Mouse (Mus musculus) intestine, embryonic 14.5 days (tissue): ENCODE measurements around the gene Slc25a51. TPM values are rescaled to one million over a fixed set of nuclear protein-coding genes. Genes with fewer than 3 reads are reported as not detected.

Source experiments
- ATAC-seq: fragments of 200-750 bp; cut with Nextera tagmentation; replicated peaks from 2 replicates; pipeline ENCODE4 v1.8.0; 2017; ENCODE audit warnings: low read depth, moderate number of reproducible peaks, moderate TSS enrichment, moderate library complexity; ENCODE audit not compliant: low FRiP score, low TSS enrichment
- DNase-seq: peaks from one replicate; pipeline ENCODE4 v3.0.0-alpha.2; 2018; ENCODE audit warnings: low spot score
- H3K27ac ChIP-seq: fragments of 300-500 bp; sonication (generic); 2 replicates; pipeline ENCODE4 v1.5.1; 2014; ENCODE audit warnings: low read depth, mild to moderate bottlenecking, control low read depth
- H3K27me3 ChIP-seq: fragments of 300-500 bp; sonication (generic); replicated peaks from 2 replicates; pipeline ENCODE4 v1.6.1; 2014; ENCODE audit warnings: low read length, control low read depth; ENCODE audit not compliant: control insufficient read depth, insufficient read depth
- H3K36me3 ChIP-seq: fragments of 300-500 bp; sonication (generic); 2 replicates; pipeline ENCODE4 v1.6.1; 2014; ENCODE audit warnings: low read length, control low read depth; ENCODE audit not compliant: control insufficient read depth, insufficient read depth
- H3K4me1 ChIP-seq: fragments of 300-500 bp; sonication (generic); replicated peaks from 2 replicates; pipeline ENCODE4 v1.6.1; 2014; ENCODE audit warnings: low read length, control low read depth, mixed read lengths; ENCODE audit not compliant: control insufficient read depth, insufficient read depth
- H3K4me2 ChIP-seq: fragments of 300-500 bp; sonication (generic); 2 replicates; pipeline ENCODE4 v1.6.1; 2014; ENCODE audit warnings: low read length
- H3K4me3 ChIP-seq: fragments of 300-500 bp; sonication (generic); 2 replicates; pipeline ENCODE4 v1.5.1; 2014; ENCODE audit warnings: low read depth, low read length, control low read depth, mixed read lengths
- H3K9ac ChIP-seq: fragments of 300-500 bp; sonication (generic); 2 replicates; pipeline ENCODE4 v1.6.1; 2014; ENCODE audit warnings: mild to moderate bottlenecking, low read length
- H3K9me3 ChIP-seq: fragments of 300-500 bp; sonication (generic); 2 replicates; pipeline ENCODE4 v1.6.1; 2016; ENCODE audit warnings: low read length, control low read depth; ENCODE audit not compliant: control insufficient read depth
- WGBS: fragments of 180-500 bp; shearing (Covaris S2); extraction: QIAGEN DNeasy Blood & Tissue Kit; methylation state at CpG from one replicate; pipeline ENCODE4 v1.1.7; 2014; 5-methylcytosine and 5-hydroxymethylcytosine counted together
- polyA plus RNA-seq: library from polyadenylated mRNA; unstranded; fragments of >200 nt; fragmentation: Nextera tagmentation; extraction: Ambion mirVana; gene quantifications from 2 replicates; pipeline ENCODE4 v1.2.1, GENCODE M21; 2014

Gene Slc25a51
- polyA plus RNA-seq, 1 experiment from 2014 or later, result 46.7 TPM

DNA sequence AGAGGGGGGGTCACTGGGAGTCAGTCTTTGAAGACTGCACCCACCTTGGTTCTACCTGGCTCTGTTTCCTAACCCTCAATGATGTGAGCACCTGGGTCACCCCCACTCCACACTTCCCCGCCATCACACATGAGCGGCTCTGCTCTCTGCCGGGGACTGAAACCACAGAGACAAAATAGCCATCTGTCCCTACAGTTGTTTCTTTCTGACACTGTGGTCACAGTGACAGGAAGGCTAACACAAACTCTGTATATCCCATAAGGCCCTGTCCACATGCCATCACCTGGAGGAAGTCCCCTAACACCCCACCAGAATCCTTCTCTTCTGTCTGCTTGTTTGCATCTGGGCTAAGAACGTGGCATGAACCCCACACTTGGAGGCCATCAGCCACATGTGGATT lies 26.1 kb upstream of the Slc25a51 start:
- ATAC-seq (no peak), DNase-seq (no peak)
- H3K9ac ChIP-seq, result no peak overlapping the region
- no peak overlapping the region for H3K4me3 ChIP-seq
- no peak overlapping the region for H3K4me2 ChIP-seq
- no peak overlapping the region for H3K27ac ChIP-seq
- 80% methylated on average over 4 of the region's 4 CpGs for WGBS
- peaks cover 36% of the 10 kb centered on the region for H3K4me1 ChIP-seq
- no peaks in the 10 kb centered on the region for H3K27me3 ChIP-seq
- no peaks in the 10 kb centered on the region for H3K36me3 ChIP-seq
- H3K9me3 ChIP-seq, result no peaks in the 10 kb centered on the region

DNA sequence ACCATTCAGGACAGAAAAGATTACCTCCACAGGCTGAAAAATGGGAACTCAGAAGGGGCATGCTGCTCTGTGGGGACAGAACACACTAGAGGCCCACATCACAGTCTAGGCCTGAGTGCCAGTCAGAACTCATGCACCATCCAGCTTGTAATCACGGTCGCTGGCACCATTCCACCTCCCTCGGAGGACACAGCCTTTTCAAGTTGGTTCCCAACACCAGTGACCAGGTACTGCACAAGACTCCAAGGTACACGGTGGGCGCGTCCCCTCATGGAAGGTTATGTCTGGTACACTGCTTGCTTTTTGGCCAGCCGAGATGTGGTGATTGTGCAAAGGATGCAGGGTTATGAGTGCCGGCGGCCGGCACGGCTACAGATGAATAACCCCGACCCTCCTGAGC lies 25.5 kb upstream of the Slc25a51 start:
- Histone ChIP-seq H3K27me3 (no peaks in the 10 kb centered on the region), H3K4me3 (no peak overlapping the region), H3K4me2 (no peak overlapping the region), H3K9me3 (no peaks in the 10 kb centered on the region), H3K4me1 (peaks cover 30% of the 10 kb centered on the region), H3K36me3 (no peaks in the 10 kb centered on the region), H3K27ac (no peak overlapping the region), H3K9ac (no peak overlapping the region)
- 95% methylated on average over 12 of the region's 12 CpGs for WGBS
- DNase-seq (no peak), ATAC-seq (no peak)

DNA sequence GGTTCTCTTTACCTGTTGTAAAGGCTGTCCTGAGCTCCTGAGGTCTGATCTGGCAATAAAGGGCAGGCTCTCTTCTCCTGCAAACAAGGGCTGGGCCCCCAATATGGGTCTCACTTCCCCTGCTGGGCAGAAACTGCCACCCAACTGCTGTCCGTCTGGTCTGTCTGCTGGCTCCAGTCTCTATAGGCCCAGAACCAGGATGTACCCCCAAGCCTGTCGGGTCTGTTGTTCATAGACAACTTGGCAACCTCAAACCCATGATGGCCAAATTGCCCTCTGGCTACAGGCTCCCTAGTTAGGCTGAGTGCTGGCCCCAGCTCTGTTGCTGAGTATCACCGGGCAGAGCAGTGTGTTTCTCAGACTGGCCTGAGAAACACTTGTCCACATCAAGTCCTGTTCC lies 23.2 kb upstream of the Slc25a51 start:
- no peak overlapping the region for H3K4me3 ChIP-seq
- H3K9ac ChIP-seq, result no peak overlapping the region
- WGBS, result 87% methylated on average over 3 of the region's 3 CpGs
- H3K27ac ChIP-seq, result no peak overlapping the region
- no peaks in the 10 kb centered on the region for H3K27me3 ChIP-seq
- no peak for ATAC-seq
- H3K4me2 ChIP-seq, result no peak overlapping the region
- H3K4me1 ChIP-seq, result peaks cover 19% of the 10 kb centered on the region
- no peaks in the 10 kb centered on the region for H3K36me3 ChIP-seq
- DNase-seq, result no peak
- no peaks in the 10 kb centered on the region for H3K9me3 ChIP-seq

DNA sequence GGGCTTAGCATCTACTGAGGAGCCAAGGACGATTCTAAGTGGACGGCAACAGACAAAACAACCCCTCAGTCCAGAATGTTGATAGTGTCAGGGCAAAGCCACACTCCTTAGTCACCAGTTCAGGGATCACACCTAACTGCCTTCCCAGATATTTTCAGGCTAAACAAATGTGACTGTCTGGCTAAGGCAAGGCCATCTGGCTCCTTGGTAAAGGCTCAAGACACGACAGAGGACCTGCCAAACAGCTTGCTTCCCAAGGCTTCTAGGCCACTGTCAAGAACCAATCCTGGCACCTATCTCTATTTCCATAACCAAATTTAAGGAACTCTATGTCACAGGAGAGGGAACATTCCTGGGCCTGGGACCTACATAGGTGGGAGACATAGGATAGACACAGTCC lies 22.8 kb upstream of the Slc25a51 start:
- no peak overlapping the region for H3K4me2 ChIP-seq
- no peaks in the 10 kb centered on the region for H3K36me3 ChIP-seq
- WGBS, result 77% methylated on average over 3 of the region's 3 CpGs
- H3K27ac ChIP-seq, result no peak overlapping the region
- no peaks in the 10 kb centered on the region for H3K9me3 ChIP-seq
- DNase-seq, result no peak
- peaks cover 14% of the 10 kb centered on the region for H3K4me1 ChIP-seq
- no peak overlapping the region for H3K9ac ChIP-seq
- no peak for ATAC-seq
- no peaks in the 10 kb centered on the region for H3K27me3 ChIP-seq
- H3K4me3 ChIP-seq, result no peak overlapping the region

DNA sequence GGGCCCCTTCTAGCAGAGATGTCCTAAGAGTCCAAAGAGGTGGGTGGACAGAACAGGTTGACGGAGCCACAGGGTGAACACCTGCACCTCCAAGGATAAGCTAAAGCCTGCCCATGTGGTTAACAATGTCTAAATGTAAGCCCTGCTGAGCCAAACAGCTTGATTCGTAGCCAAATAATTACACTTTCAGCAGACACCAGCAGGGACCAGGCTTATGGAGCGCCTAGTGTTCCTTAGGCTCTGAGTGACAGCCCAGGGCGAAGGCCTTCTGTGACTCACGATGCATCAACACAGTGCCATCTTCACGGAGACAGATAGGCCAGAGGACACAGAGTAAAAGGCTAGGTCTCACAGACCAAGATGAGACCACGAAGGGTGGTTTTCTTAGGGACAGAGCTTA lies 20.9 kb upstream of the Slc25a51 start:
- no peak overlapping the region for H3K4me3 ChIP-seq
- WGBS, result 88% methylated on average over 7 of the region's 7 CpGs
- no peak overlapping the region for H3K4me2 ChIP-seq
- ATAC-seq, result no peak
- H3K9me3 ChIP-seq, result no peaks in the 10 kb centered on the region
- H3K27me3 ChIP-seq, result no peaks in the 10 kb centered on the region
- H3K27ac ChIP-seq, result no peak overlapping the region
- H3K9ac ChIP-seq, result no peak overlapping the region
- no peaks in the 10 kb centered on the region; the same call in 1 of the 2 replicates for H3K4me1 ChIP-seq
- no peak for DNase-seq
- H3K36me3 ChIP-seq, result no peaks in the 10 kb centered on the region

DNA sequence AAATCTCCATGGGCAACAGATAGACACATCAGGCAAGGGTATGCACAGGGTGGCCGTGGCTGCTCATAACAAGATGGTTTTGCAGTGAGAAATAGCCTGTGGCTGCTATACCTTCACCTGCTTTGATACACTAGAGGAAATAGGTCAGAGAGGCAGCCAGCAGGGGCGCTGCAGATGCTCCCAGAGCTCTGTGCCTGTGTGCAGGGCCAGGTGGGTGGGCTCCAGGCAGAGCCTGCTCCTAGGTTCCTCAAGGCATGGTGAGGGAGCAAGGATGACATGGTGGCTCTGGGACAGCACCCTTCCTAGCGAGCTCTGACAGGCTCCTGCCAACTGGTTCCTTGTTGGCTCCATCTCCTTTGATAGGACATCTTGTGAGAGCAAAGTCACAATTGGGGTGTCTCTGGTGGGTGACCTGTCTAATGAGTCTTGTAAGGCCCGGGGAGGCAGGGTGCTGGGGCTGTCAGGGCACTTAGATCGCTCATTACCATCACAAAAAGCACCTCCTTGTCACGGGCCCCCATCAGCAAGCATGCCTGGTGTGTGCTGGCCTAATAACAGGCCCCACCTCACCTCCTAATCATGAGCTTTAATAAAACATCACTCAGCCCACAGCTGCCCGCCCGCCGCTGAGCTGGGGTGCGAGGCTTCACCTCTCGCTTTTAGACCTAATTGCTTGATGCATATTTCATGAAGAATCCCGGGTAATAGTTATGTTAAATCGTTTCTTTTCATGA lies 18.3 kb upstream of the Slc25a51 start:
- Histone ChIP-seq H3K9ac (no peak overlapping the region), H3K27me3 (no peaks in the 10 kb centered on the region)

DNA sequence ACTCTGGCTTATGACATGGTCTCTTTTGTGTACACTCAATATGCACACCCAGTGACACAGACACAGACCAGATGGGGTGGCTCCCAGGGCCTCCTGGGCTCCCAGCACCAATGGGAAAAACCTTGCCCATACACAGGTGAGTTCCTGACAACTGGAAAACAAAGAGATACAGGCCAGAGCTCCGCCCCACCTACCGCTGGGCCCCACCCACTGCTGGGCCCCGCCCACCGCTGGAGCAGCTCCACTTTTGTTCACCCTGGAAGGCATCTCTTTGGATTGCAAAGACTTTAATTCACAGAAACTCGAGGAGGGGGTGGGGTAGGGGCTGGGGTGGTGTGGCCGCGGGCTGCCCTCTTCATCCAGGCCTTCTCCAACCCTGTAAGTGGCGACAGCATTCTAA lies 14.8 kb upstream of the Slc25a51 start:
- H3K9ac ChIP-seq, result no peak overlapping the region
- no peaks in the 10 kb centered on the region for H3K9me3 ChIP-seq
- H3K27ac ChIP-seq, result no peak overlapping the region
- no peak overlapping the region for H3K4me2 ChIP-seq
- H3K4me3 ChIP-seq, result no peak overlapping the region
- no peak for DNase-seq
- peak; percentile 61 for ATAC-seq
- peaks cover 15% of the 10 kb centered on the region for H3K4me1 ChIP-seq
- peaks cover 3% of the 10 kb centered on the region; the same call in 1 of the 2 replicates for H3K36me3 ChIP-seq
- WGBS, result 43% methylated on average over 8 of the region's 8 CpGs
- H3K27me3 ChIP-seq, result no peaks in the 10 kb centered on the region

More for the DNA sequence above, 18.3 kb upstream of the Slc25a51 start:
- Histone ChIP-seq H3K4me1 (peaks cover 10% of the 10 kb centered on the region), H3K9me3 (no peaks in the 10 kb centered on the region), H3K36me3 (peaks cover 3% of the 10 kb centered on the region; the same call in 1 of the 2 replicates), H3K4me2 (no peak overlapping the region), H3K27ac (no peak overlapping the region), H3K4me3 (no peak overlapping the region)
- 78% methylated on average over 13 of the region's 13 CpGs for WGBS
- ATAC-seq (no peak), DNase-seq (no peak)

DNA sequence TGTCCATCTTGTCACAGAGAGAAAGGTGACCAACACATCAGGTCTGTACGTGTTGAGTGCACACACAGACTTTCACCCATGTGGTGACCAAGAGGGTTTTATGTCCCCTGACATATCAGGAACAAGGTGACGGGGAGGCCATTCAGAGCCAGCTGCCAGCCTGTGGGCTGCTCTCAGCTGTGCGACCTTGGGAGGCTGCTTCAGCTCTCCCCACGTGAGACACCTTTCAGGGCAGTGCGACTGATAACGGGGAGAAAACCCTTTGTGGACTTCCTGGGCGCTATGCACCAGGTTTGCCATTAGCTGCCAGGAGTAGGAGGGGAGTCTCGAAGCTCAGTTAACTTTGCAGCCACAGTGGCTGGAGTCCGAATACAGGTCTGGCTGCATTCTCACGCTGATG lies 14.1 kb upstream of the Slc25a51 start:
- H3K36me3 ChIP-seq, result peaks cover 3% of the 10 kb centered on the region; the same call in 1 of the 2 replicates
- H3K4me2 ChIP-seq, result no peak overlapping the region
- no peak overlapping the region for H3K4me3 ChIP-seq
- no peak for ATAC-seq
- no peak overlapping the region for H3K9ac ChIP-seq
- H3K4me1 ChIP-seq, result peaks cover 16% of the 10 kb centered on the region
- WGBS, result 83% methylated on average over 10 of the region's 10 CpGs
- no peaks in the 10 kb centered on the region for H3K9me3 ChIP-seq
- H3K27me3 ChIP-seq, result no peaks in the 10 kb centered on the region
- H3K27ac ChIP-seq, result no peak overlapping the region
- DNase-seq, result no peak
